Mouse (Mus musculus) midbrain, embryonic 13.5 days (tissue): ENCODE results near the gene Crtc2. TPM values are rescaled to one million over a fixed set of nuclear protein-coding genes. Genes with fewer than 3 reads are reported as not detected.

ENCODE experiments used
- ATAC-seq: fragments of 200-750 bp; cut with Nextera tagmentation; 2 replicates; pipeline ENCODE4 v1.8.0; 2017; ENCODE audit warnings: mild to moderate bottlenecking, moderate TSS enrichment, moderate library complexity
- H3K27ac ChIP-seq: fragments of 300-500 bp; sonication (generic); 2 replicates; pipeline ENCODE4 v1.5.1; 2015; ENCODE audit warnings: inconsistent platforms, mild to moderate bottlenecking, moderate library complexity
- H3K27me3 ChIP-seq: fragments of 300-500 bp; sonication (generic); 2 replicates; pipeline ENCODE4 v1.6.1; 2015; ENCODE audit warnings: mild to moderate bottlenecking, inconsistent platforms
- H3K36me3 ChIP-seq: fragments of 300-500 bp; sonication (generic); 2 replicates; pipeline ENCODE4 v1.6.1; 2015; ENCODE audit warnings: mild to moderate bottlenecking, inconsistent platforms
- H3K4me1 ChIP-seq: fragments of 300-500 bp; sonication (generic); replicated peaks from 2 replicates; pipeline ENCODE4 v1.6.1; 2015; ENCODE audit warnings: inconsistent platforms
- H3K4me2 ChIP-seq: fragments of 300-500 bp; sonication (generic); replicated peaks from 2 replicates; pipeline ENCODE4 v1.6.1; 2015; ENCODE audit warnings: moderate library complexity, mild to moderate bottlenecking, inconsistent platforms
- H3K4me3 ChIP-seq: fragments of 300-500 bp; sonication (generic); replicated peaks from 2 replicates; pipeline ENCODE4 v1.5.1; 2015; ENCODE audit warnings: mild to moderate bottlenecking, inconsistent platforms
- H3K9ac ChIP-seq: fragments of 300-500 bp; sonication (generic); replicated peaks from 2 replicates; pipeline ENCODE4 v1.6.1; 2015; ENCODE audit warnings: mild to moderate bottlenecking, inconsistent platforms
- H3K9me3 ChIP-seq: fragments of 300-500 bp; sonication (generic); 2 replicates; pipeline ENCODE4 v1.6.1; 2016; ENCODE audit warnings: mild to moderate bottlenecking, inconsistent platforms
- WGBS: fragments of 180-500 bp; shearing (Covaris S2); methylation state at CpG from one replicate; pipeline ENCODE4 v1.1.7; 2015; 5-methylcytosine and 5-hydroxymethylcytosine counted together
- polyA plus RNA-seq: library from polyadenylated mRNA; unstranded; fragments of >200 nt; fragmentation: Nextera tagmentation; extraction: Ambion mirVana; gene quantifications from 2 replicates; pipeline ENCODE4 v1.2.1, GENCODE M21; 2015

The Crtc2 gene
- polyA plus RNA-seq, 1 experiment from 2014 or later = 21.4 TPM

DNA sequence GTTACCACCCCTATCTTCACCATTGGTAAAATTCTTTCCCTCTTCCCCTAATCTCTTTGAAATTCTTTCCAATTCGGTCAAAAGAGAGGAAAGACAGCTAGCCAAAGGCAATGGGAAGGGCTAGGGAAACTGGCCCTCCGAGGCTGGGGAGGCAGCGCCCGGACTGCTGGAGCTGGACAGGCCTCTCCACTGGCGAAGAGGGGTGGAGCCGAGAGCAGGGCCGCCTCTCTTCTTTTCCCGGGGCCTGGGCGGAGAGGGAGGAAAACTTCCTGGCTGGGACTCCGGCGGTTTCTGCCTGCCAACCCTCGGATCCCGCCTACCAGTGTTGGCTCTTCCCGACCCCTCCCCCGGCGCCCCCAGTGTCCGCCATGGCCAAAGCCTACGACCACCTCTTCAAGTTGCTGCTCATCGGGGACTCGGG, 33.4 kb upstream of the Crtc2 start:
- ATAC-seq = peak; percentile 86
- Histone ChIP-seq H3K36me3 (peaks cover 8% of the 10 kb centered on the region), H3K27me3 (no peaks in the 10 kb centered on the region), H3K9me3 (no peaks in the 10 kb centered on the region), H3K9ac (peak overlapping the region; percentile 71), H3K27ac (peak overlapping the region; percentile 56; the same call in 1 of the 2 replicates), H3K4me2 (peak overlapping the region; percentile 78), H3K4me3 (peak overlapping the region; percentile 43), H3K4me1 (peaks cover 17% of the 10 kb centered on the region)
- WGBS = under 1% methylated on average over 20 of the region's 20 CpGs

DNA sequence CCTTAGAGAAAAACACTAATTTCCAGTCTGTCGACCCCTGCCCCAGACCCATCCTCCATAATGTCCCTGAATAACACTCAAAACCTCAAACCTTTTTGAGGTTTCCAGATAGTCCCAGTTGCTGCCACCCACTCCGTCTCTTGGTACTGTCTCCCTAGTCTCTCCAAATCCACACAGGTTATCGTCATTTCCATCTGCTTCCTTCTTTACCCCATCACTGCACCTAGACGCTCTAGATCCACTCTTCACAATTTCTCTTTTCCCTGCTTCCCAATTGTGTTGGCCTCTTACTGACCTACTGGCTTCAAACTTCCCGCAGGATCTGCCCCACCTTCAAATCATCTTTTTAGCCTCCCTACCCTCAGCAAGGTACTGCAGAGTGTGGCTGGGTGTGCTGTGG, 32.8 kb upstream of the Crtc2 start:
- Histone ChIP-seq H3K4me3 (peak overlapping the region; percentile 43), H3K9ac (no peak overlapping the region), H3K4me2 (peak overlapping the region; percentile 78), H3K4me1 (peaks cover 17% of the 10 kb centered on the region), H3K36me3 (peaks cover 12% of the 10 kb centered on the region), H3K27me3 (no peaks in the 10 kb centered on the region), H3K27ac (no peak overlapping the region), H3K9me3 (no peaks in the 10 kb centered on the region)
- 24% methylated on average over 5 of the region's 5 CpGs for WGBS
- no peak for ATAC-seq

DNA sequence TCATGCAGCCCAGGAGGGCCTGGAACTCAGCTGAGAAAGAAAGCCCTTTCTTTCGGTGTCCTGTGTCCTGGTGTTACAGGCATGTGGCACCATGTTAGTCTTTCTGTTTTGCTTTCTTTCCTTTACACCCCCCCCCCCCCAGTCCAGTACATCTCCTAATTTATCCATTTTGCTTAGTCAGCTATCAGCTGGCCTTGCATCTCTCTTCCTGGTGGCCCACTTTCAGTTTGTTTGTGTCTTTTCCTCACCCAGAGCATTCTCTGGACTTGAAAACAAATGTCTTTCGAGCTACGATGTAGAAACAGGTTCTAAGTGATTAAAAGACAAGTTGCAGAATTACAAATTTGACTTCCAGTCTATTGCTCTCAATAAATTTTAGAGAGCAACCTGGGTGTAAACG, 31.5 kb upstream of the Crtc2 start:
- peaks cover 17% of the 10 kb centered on the region for H3K4me1 ChIP-seq
- WGBS = 91% methylated on average over 4 of the region's 4 CpGs

DNA sequence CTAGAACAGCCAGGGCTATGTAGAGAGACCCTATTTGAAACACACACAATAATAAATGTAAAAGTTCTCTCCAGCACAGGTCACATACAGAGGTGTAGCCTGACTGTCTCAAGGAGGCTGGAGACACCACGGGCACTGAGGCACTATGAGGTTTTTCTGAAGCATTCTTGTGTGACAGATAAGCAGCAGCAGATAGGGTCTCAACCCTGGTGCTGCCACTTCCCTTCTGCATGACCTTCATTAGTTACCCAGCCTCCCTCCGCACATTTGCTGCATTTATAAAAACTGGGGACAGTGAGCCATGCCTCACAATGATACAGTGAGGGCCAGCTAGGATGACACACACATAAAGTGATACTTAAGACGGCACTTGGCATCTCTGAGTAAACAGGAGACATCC, 31.0 kb upstream of the Crtc2 start:
- peaks cover 17% of the 10 kb centered on the region for H3K4me1 ChIP-seq
- no peaks in the 10 kb centered on the region for H3K9me3 ChIP-seq
- WGBS = 85% methylated on average over 3 of the region's 3 CpGs
- H3K9ac ChIP-seq = no peak overlapping the region
- peaks cover 12% of the 10 kb centered on the region for H3K36me3 ChIP-seq
- no peak for ATAC-seq
- no peak overlapping the region for H3K4me2 ChIP-seq
- no peak overlapping the region for H3K27ac ChIP-seq
- H3K27me3 ChIP-seq = no peaks in the 10 kb centered on the region
- no peak overlapping the region for H3K4me3 ChIP-seq

More for the DNA sequence above, 31.5 kb upstream of the Crtc2 start:
- H3K36me3 ChIP-seq = peaks cover 12% of the 10 kb centered on the region
- H3K9me3 ChIP-seq = no peaks in the 10 kb centered on the region
- H3K27me3 ChIP-seq = no peaks in the 10 kb centered on the region
- no peak for ATAC-seq
- H3K4me3 ChIP-seq = no peak overlapping the region
- no peak overlapping the region for H3K4me2 ChIP-seq
- H3K27ac ChIP-seq = no peak overlapping the region
- H3K9ac ChIP-seq = no peak overlapping the region

DNA sequence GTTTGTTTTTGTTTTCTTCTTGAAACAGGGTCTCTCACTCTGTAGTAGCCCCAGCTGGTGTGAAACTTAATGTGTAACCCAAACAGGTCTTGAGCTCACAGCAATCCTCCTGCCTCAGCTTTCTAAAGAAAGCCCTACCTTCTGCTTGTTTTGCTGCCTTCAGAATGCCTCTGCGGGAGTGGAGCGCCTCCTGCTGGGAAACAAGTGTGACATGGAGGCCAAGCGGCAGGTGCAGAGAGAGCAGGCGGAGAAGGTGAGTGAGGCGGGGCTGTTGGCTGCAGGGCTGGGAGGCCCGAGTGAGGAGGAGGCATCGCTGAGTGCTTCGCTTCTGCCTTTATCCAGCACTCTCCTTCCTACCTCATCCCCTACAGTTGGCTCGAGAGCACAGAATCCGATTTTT, 29.6 kb upstream of the Crtc2 start:
- no peak overlapping the region for H3K4me2 ChIP-seq
- 86% methylated on average over 10 of the region's 10 CpGs for WGBS

DNA sequence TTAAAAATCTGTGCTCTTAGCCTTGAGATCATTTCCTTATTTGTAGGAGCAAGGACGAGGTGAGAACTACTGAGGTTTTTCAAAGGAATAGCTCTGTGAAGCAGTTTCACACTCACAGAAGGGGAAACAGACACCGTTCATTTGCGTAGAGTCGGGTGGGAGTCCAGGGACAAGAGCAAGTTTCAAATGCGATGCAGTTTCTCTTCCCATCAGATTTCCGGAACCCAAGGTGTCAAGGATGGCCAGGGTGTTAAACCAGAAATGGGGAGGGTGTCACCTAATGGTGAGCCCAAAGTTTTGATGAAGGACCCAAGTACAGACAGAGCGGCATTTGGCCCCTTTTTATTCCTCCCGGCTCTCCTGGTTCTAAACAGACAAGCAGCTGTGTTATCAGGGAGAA, 22.9 kb upstream of the Crtc2 start:
- H3K9me3 ChIP-seq = no peaks in the 10 kb centered on the region
- no peaks in the 10 kb centered on the region for H3K27me3 ChIP-seq
- 23% methylated on average over 8 of the region's 8 CpGs for WGBS
- H3K4me3 ChIP-seq = peak overlapping the region; percentile 73
- ATAC-seq = no peak
- H3K36me3 ChIP-seq = peaks cover 23% of the 10 kb centered on the region
- peak overlapping the region; percentile 81 for H3K9ac ChIP-seq
- H3K4me1 ChIP-seq = peaks cover 15% of the 10 kb centered on the region
- peak overlapping the region; percentile 89 for H3K4me2 ChIP-seq
- peak overlapping the region; percentile 90 for H3K27ac ChIP-seq

More for the DNA sequence above, 29.6 kb upstream of the Crtc2 start:
- Histone ChIP-seq H3K27me3 (no peaks in the 10 kb centered on the region), H3K9ac (no peak overlapping the region), H3K36me3 (peaks cover 12% of the 10 kb centered on the region), H3K4me1 (peaks cover 17% of the 10 kb centered on the region), H3K4me3 (no peak overlapping the region), H3K27ac (no peak overlapping the region), H3K9me3 (no peaks in the 10 kb centered on the region)
- no peak for ATAC-seq

DNA sequence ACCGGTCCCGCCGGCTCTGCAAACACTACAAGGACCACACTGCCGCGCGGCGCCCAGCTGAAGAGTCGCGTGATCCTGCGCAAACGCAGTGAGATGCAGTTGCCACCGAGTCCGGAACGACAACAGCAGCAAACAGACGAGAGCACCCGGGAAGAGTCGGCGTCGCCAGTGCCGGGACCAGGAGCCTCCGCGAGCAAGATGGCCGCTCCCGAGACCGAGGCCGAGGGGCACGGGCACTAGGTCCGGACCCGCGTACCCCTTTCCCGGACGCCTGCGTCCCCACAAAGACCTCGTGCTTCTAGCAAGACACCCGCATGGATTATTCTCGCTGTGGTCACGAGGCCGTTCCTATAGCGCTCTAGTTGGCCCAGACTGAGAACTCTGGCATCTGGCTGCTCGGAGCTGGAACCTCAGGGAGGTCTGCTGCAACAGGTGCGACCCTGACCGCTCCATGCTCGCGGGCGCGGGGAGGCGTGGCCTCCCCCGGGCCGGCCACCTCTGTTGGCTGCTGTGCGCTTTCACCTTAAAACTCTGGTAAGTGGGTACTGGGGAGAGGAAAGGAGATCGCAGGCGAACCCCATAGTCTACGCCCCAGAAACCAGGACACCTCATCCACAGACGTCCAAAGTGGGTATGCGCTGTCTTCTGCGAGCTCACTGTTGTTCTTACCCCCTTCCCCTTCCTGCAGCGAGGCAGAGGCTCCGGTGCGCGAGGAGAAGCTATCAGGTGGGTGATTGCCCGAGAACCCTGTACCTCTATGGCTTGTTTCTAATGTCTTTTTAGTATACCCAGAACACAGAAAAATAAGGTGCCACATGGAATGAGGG, 22.2 kb upstream of the Crtc2 start, which contains the start of gene Jtb:
TSS of gene Jtb (plus strand) at position 91 of the 827 bp plus-strand sequence.
- ATAC-seq = peak; percentile 99
- peak within 1 kb of the TSS; percentile 73 for H3K4me3 ChIP-seq
- peaks cover 15% of the 10 kb centered on the region for H3K4me1 ChIP-seq
- peak within 1 kb of the TSS; percentile 89 for H3K4me2 ChIP-seq
- H3K9me3 ChIP-seq = no peaks in the 10 kb centered on the region
- peaks cover 24% of the 10 kb centered on the region for H3K36me3 ChIP-seq
- under 1% methylated on average over 61 of the region's 61 CpGs for WGBS
- H3K27me3 ChIP-seq = no peaks in the 10 kb centered on the region
- H3K27ac ChIP-seq = peak within 1 kb of the TSS; percentile 90
- peak within 1 kb of the TSS; percentile 81 for H3K9ac ChIP-seq

DNA sequence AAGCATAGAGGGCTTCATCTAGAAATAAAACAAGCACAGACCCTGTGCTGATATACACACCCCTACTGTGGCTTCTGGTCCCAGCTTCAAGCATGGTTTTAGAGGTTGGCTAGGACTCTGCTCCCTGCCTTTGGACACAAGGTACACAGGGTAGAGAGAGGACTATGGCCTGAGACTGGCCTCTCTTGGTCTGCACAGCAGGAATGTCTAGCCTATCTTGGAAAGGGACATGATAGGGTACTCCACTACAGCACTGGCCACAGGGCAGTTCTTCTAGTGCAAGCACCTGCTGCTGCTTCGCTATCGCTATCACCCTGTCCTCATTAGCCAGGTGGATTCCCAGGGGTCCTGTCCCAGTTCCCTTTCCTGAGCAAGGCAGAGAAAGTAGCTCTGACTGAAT, 12.7 kb upstream of the Crtc2 start:
- peaks cover 5% of the 10 kb centered on the region for H3K36me3 ChIP-seq
- H3K27me3 ChIP-seq = no peaks in the 10 kb centered on the region
- peaks cover 16% of the 10 kb centered on the region for H3K4me1 ChIP-seq
- H3K4me2 ChIP-seq = no peak overlapping the region
- H3K4me3 ChIP-seq = no peak overlapping the region
- H3K27ac ChIP-seq = no peak overlapping the region
- no peaks in the 10 kb centered on the region for H3K9me3 ChIP-seq
- 95% methylated on average over 2 of the region's 2 CpGs for WGBS
- no peak for ATAC-seq
- no peak overlapping the region for H3K9ac ChIP-seq

DNA sequence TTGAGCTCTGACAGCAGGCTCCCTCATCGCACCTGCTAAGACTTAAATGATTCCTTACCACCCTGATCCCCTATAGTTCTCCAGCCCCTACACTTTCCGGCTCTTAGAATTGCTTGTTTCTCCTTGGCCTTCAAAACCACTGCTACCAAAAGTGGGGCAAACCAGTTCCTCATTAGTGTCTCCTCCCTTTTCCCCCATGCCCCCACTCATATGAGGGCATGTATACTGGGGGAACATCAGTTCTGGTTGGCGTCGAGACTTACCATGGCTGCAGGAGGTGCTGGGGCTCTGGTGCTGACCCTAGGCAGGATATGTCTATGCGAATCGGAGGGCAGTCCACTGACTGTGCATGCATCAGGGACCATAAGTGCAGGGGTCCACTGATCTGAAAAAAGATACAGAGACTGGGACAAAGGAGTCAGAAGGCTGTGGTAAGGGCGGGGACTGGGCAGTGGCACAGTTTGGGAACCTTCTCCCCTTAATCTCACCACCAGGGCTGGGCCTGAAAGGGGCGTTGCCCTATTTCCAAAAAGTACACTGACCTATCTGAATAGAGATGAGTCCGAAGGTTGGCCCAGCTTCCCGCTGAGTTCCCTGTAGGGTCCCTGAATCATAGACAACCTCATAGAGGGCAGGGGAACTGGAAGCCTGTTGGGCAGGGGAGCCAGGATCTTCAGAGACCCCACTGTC, 12.1 kb upstream of the Crtc2 start:
- H3K4me2 ChIP-seq = no peak overlapping the region
- ATAC-seq = 0 out of 2 replicates have a peak, but pooled peaks have one; percentile 27
- no peak overlapping the region for H3K9ac ChIP-seq
- 88% methylated on average over 10 of the region's 10 CpGs for WGBS
- peaks cover 3% of the 10 kb centered on the region; the same call in 1 of the 2 replicates for H3K36me3 ChIP-seq
- peaks cover 16% of the 10 kb centered on the region for H3K4me1 ChIP-seq
- no peaks in the 10 kb centered on the region for H3K9me3 ChIP-seq
- no peaks in the 10 kb centered on the region for H3K27me3 ChIP-seq
- no peak overlapping the region for H3K27ac ChIP-seq
- H3K4me3 ChIP-seq = no peak overlapping the region

DNA sequence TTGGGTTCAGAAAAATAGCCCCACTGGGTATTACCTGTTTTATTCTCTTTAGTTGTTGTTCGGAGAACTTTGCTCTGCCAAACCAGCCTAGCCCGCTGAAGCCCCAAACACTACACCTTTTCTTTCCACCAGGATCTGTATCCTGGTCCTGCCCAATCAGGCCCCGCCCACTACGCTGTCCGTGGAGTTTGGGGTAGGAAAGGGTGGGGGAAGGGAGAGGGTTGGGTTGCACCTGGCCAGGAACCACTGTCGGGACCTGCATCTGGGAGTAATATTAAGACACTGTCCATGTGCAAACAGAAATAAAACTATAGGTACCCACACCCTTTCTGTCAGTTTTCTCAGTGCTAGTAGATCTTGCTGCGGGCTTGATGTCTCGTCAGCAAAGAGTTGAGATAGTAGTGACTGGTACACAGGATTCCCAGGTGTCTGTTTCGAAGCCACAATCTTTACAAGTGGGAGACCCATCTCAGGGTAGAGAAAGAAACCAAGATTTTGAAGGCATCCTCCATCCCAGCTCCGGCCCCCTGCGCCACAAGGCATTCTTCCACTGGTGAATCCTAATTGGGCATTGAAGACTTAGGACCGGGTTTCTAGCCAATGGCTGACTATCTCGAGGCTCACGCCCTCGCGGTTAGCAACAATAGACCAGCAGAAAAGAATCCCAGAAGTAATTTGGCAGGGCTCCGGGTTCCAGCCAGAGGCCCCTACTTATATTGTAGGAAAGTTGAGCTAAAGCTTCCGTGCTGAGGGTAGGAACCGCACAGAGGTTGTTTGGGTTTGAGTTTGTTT, 10.8 kb upstream of the Crtc2 start, which contains the start of gene Creb3l4:
TSS of gene Creb3l4 (minus strand) at position 529 of the 792 bp plus-strand sequence.
- Histone ChIP-seq H3K36me3 (no peaks in the 10 kb centered on the region), H3K4me3 (peak within 1 kb of the TSS; percentile 40), H3K27ac (0 out of 2 replicates have a peak within 1 kb of the TSS, but pooled peaks have one; percentile 30), H3K9ac (peak within 1 kb of the TSS; percentile 44), H3K9me3 (no peaks in the 10 kb centered on the region), H3K4me1 (peaks cover 19% of the 10 kb centered on the region), H3K4me2 (peak within 1 kb of the TSS; percentile 71), H3K27me3 (no peaks in the 10 kb centered on the region)
- ATAC-seq = peak; percentile 61
- WGBS = 2% methylated on average over 19 of the region's 19 CpGs

DNA sequence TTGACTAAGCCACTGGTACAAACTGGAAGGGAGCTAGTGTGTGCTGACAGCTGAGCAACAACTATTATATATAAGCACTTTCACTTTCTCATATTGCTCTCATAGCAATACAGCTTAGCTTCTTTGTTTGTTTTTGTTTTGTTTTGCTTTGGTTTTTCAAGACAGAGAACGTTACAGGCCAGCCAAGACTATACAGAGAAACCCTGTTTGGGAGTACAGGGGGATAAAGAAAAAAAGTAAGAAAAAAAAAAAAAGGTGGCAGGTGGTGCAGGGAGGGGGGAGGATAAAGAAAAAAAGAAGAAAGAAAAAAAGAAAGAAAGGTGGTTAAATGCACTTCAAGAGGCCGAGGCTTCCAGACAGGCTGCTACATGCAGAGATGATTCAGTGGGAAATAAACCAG, 8.6 kb upstream of the Crtc2 start:
- no peak overlapping the region for H3K27ac ChIP-seq
- H3K4me2 ChIP-seq = no peak overlapping the region
- no peak for ATAC-seq
- H3K9me3 ChIP-seq = no peaks in the 10 kb centered on the region
- H3K4me1 ChIP-seq = peaks cover 32% of the 10 kb centered on the region
- H3K9ac ChIP-seq = no peak overlapping the region
- no peak overlapping the region for H3K4me3 ChIP-seq
- WGBS = 76% methylated on average over 2 of the region's 2 CpGs
- H3K36me3 ChIP-seq = no peaks in the 10 kb centered on the region
- no peaks in the 10 kb centered on the region for H3K27me3 ChIP-seq
